Mouse (Mus musculus): Measurements from ENCODE around the gene Klf11. TPM values are rescaled to one million over a fixed set of nuclear protein-coding genes. Genes with fewer than 3 reads are reported as not detected.

Gene Klf11
- total and polyA plus RNA-seq, 3 experiments, result 7.8 to 13.5 (median 8.8) TPM

- no peak overlapping the region for H3K4me3 ChIP-seq
- H3K27ac ChIP-seq, result no peak overlapping the region
- DNase-seq, result no peak
- H3K9ac ChIP-seq (ENCODE audit: low read depth, low read length), result no peak overlapping the region
- no peaks in the 10 kb centered on the region for H3K79me2 ChIP-seq (replicated peaks; ENCODE audit: control insufficient read depth, insufficient read depth, low read length)
- H3K4me1 ChIP-seq (ENCODE audit: control insufficient read depth, insufficient read depth, low read length), result peaks cover 2% of the 10 kb centered on the region
- H3K36me3 ChIP-seq (ENCODE audit: control insufficient read depth, insufficient read depth, low read length), result no peaks in the 10 kb centered on the region
- intact Hi-C loops (cut with DNase I), result no loop called here
- WGBS, result 78% methylated on average over 11 of the region's 11 CpGs
- TF ChIP-seq EP300 (IDR thresholded peaks at IDR 0.05; ENCODE audit: insufficient read depth, low read depth, low read length), result no peak
- no peak for TF ChIP-seq CTCF (IDR thresholded peaks at IDR 0.05)
- no peak for TF ChIP-seq POLR2A (IDR thresholded peaks at IDR 0.05; ENCODE audit: insufficient read depth, low read depth, low read length)
- no peaks in the 10 kb centered on the region for H3K27me3 ChIP-seq (ENCODE audit: control insufficient read depth, insufficient read depth, low read length)
Measured at GRCm38 (mm10) chr12:24686696-24687346, 35.7 kb downstream of the Klf11 start.

- Histone ChIP-seq H3K9ac (ENCODE audit: low read depth, low read length) (no peak overlapping the region), H3K4me3 (no peak overlapping the region), H3K27ac (no peak overlapping the region), H3K27me3 (ENCODE audit: control insufficient read depth, insufficient read depth, low read length) (no peaks in the 10 kb centered on the region), H3K79me2 (replicated peaks; ENCODE audit: control insufficient read depth, insufficient read depth, low read length) (no peaks in the 10 kb centered on the region), H3K36me3 (ENCODE audit: control insufficient read depth, insufficient read depth, low read length) (no peaks in the 10 kb centered on the region), H3K4me1 (ENCODE audit: control insufficient read depth, insufficient read depth, low read length) (no peaks in the 10 kb centered on the region)
- WGBS, result 80% methylated on average over 3 of the region's 3 CpGs
- no peak for DNase-seq
- TF ChIP-seq EP300 (IDR thresholded peaks at IDR 0.05; ENCODE audit: insufficient read depth, low read depth, low read length) (no peak), CTCF (IDR thresholded peaks at IDR 0.05) (no peak), POLR2A (IDR thresholded peaks at IDR 0.05; ENCODE audit: insufficient read depth, low read depth, low read length) (no peak)
- intact Hi-C loops (cut with DNase I), result no loop called here
Measured at GRCm38 (mm10) chr12:24690351-24690750, 39.3 kb downstream of the Klf11 start.

- Histone ChIP-seq H3K27me3 (ENCODE audit: control insufficient read depth, insufficient read depth, low read length) (no peaks in the 10 kb centered on the region), H3K79me2 (replicated peaks; ENCODE audit: control insufficient read depth, insufficient read depth, low read length) (no peaks in the 10 kb centered on the region), H3K36me3 (ENCODE audit: control insufficient read depth, insufficient read depth, low read length) (no peaks in the 10 kb centered on the region), H3K4me3 (no peak overlapping the region), H3K27ac (no peak overlapping the region), H3K9ac (ENCODE audit: low read depth, low read length) (no peak overlapping the region), H3K4me1 (ENCODE audit: control insufficient read depth, insufficient read depth, low read length) (no peaks in the 10 kb centered on the region)
- DNase-seq, result peak; percentile 83 to 86
- 34% methylated on average over 16 of the region's 16 CpGs for WGBS
- peak; percentile 79 for TF ChIP-seq CTCF (IDR thresholded peaks at IDR 0.05)
- peak; percentile 92 for TF ChIP-seq EP300 (IDR thresholded peaks at IDR 0.05; ENCODE audit: insufficient read depth, low read depth, low read length)
- TF ChIP-seq POLR2A (IDR thresholded peaks at IDR 0.05; ENCODE audit: insufficient read depth, low read depth, low read length), result no peak
- intact Hi-C loops (cut with DNase I), result loop anchor here (1.0 to 2.0 kb wide), 5 partner anchors 16 to 226 kb away; partner anchors contain the start of gene Cys1
Measured at GRCm38 (mm10) chr12:24696500-24697483, 45.7 kb downstream of the Klf11 start.

- Histone ChIP-seq H3K27ac (no peak overlapping the region), H3K27me3 (ENCODE audit: control insufficient read depth, insufficient read depth, low read length) (no peaks in the 10 kb centered on the region), H3K4me3 (no peak overlapping the region), H3K4me1 (ENCODE audit: control insufficient read depth, insufficient read depth, low read length) (no peaks in the 10 kb centered on the region), H3K36me3 (ENCODE audit: control insufficient read depth, insufficient read depth, low read length) (no peaks in the 10 kb centered on the region), H3K9ac (ENCODE audit: low read depth, low read length) (no peak overlapping the region), H3K79me2 (replicated peaks; ENCODE audit: control insufficient read depth, insufficient read depth, low read length) (no peaks in the 10 kb centered on the region)
- DNase-seq, result no peak
- 57% methylated on average over 8 of the region's 8 CpGs for WGBS
- TF ChIP-seq CTCF (IDR thresholded peaks at IDR 0.05), result no peak
- intact Hi-C loops (cut with DNase I), result loop anchor here (1.0 to 2.0 kb wide), 5 partner anchors 17 to 227 kb away; partner anchors contain the start of gene Cys1
Measured at GRCm38 (mm10) chr12:24697484-24698204, 46.6 kb downstream of the Klf11 start.

GRCm38 (mm10) chr12:24698514-24698913 lies 47.4 kb downstream of the Klf11 start:
- 58% methylated on average over 3 of the region's 3 CpGs for WGBS
- H3K9ac ChIP-seq (ENCODE audit: low read depth, low read length), result no peak overlapping the region
- no peaks in the 10 kb centered on the region for H3K4me1 ChIP-seq (ENCODE audit: control insufficient read depth, insufficient read depth, low read length)
- no peak for DNase-seq
- H3K79me2 ChIP-seq (replicated peaks; ENCODE audit: control insufficient read depth, insufficient read depth, low read length), result no peaks in the 10 kb centered on the region
- no peaks in the 10 kb centered on the region for H3K36me3 ChIP-seq (ENCODE audit: control insufficient read depth, insufficient read depth, low read length)
- no peak overlapping the region for H3K4me3 ChIP-seq
- no peak for TF ChIP-seq POLR2A (IDR thresholded peaks at IDR 0.05; ENCODE audit: insufficient read depth, low read depth, low read length)
- TF ChIP-seq CTCF (IDR thresholded peaks at IDR 0.05), result no peak
- TF ChIP-seq EP300 (IDR thresholded peaks at IDR 0.05; ENCODE audit: insufficient read depth, low read depth, low read length), result no peak
- intact Hi-C loops (cut with DNase I), result no loop called here
- H3K27ac ChIP-seq, result no peak overlapping the region
- H3K27me3 ChIP-seq (ENCODE audit: control insufficient read depth, insufficient read depth, low read length), result no peaks in the 10 kb centered on the region

Measured in heart, adult 2 months (tissue).